Mouse (Mus musculus) heart, adult 18-20 months (tissue): ENCODE measurements around the gene Sel1l3. TPM values are rescaled to one million over a fixed set of nuclear protein-coding genes. Genes with fewer than 3 reads are reported as not detected.

ENCODE experiments used
- DNase-seq, 2 experiments: peaks; one replicate each; pipeline ENCODE4 v3.0.0; 2021 to 2022; ENCODE audit warnings: mixed read lengths in 1 of 2
- total RNA-seq, 2 experiments: library from RNA; stranded (reverse); gene quantifications; 2 replicates each; pipeline ENCODE4 v1.2.3; 2021

Sel1l3 gene
- total RNA-seq, 2 experiments from 2014 or later = 0.89 to 1.3 TPM

- no peak for DNase-seq
These were observed 126.3 kb downstream of the Sel1l3 start for GRCm38 (mm10) chr5:53087452-53087851.

- DNase-seq = no peak
These were observed 135.3 kb downstream of the Sel1l3 start for GRCm38 (mm10) chr5:53078453-53078852.

- DNase-seq = no peak
These were observed 139.2 kb downstream of the Sel1l3 start for GRCm38 (mm10) chr5:53074553-53074952.

- no peak for DNase-seq
These were observed 152.1 kb downstream of the Sel1l3 start for GRCm38 (mm10) chr5:53061532-53062130.

Other genes starting within 250 kb of the Sel1l3 start
- gene Slc34a2, start 175.8 kb downstream of the Sel1l3 start, total RNA-seq = under 1 TPM in 1 of 2 experiments, not detected in 1; 0.10 TPM
- 100 to 1,000 TPM; 102 to 119 TPM for gene Smim20, start 53.2 kb upstream of the Sel1l3 start, total RNA-seq